Mouse (Mus musculus) right cerebral cortex, postnatal 14 days (tissue): Measurements from ENCODE around the gene Pkn3.
"Not testable (repeated sequence)": the region's sequence is repeated elsewhere in the genome, so short reads cannot be mapped to it uniquely, and the experiment has no call there.

Experiments
- DNase-seq: peaks from one replicate; pipeline ENCODE4 v3.0.0; 2022

The Pkn3 gene

DNA sequence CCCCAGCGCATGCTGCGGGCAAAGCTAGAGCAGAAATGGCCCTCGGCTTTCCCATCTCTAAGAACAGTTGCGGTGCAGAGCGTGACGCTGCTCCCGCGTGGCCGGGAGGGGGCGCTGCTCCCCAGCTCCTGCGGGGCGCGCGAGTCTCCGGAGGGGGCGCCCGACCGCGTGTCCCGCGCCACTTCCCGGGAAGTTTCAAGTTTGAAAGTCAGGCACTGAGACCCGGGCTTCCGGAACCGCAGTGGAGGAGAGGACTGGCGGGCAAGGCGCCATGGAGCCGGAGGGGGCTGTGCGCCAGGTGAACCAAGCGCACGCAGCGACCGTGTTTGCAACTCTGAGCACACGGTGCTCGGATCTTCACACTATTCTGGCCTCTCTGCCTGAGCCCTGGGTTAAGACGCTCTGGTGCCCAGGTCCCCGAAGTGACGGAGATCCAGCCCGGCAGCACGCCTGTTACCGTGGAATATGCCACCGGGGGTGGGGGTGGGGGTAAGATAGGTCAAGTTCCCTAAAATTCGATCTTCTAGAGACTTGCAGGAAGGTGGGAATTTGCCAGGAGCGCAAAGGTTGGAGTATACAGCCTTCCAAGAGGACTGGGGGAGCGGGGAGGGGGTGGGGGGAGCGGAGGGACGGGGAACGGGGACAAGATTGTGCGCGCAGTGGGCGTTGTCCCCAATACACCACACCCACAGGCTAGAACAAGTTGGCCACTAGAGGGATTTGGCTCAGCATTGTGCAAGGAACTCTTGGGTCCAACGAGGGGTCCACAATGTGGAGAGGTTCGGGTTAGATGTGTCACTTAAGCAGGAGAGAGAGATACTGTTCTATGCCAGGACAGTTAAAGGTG lies at the start of gene Pkn3:
Gene Pkn3, plus strand, starts transcription at position 183 of the 847 bp plus-strand sequence.
- peak; percentile 77 for DNase-seq

DNA sequence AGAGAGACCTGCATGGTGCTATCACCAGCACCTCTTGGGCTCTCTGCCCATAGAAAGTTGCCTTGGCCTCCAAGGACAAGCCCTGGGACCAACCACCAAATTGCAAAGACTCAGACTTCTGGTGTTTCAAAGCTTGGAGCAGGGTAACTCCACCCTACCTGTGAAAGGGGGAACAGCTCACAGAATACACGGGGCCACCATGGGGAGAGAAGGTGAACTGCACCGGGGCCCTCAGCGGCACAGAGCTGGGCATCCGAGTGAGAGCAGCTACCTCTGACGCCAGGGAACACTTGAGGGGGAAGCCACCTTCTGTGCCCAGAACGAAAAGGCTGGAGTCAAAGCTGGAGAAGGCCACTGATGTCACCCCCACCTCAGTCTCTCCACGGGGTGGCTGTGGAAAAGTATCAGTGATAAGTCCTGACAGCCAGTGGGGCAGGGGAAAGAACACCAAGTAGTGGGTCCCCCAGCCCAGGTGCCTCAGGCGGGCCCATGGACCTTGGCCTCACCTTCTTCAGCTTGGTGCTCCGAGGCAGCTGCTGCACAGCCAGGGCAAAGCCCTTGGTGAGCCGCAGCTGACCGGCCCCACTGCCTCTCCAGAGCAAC lies 45.1 kb upstream of the Pkn3 start:
- peak; percentile 47 for DNase-seq

- peak; percentile 36 for DNase-seq
These were observed 44.5 kb upstream of the Pkn3 start for GRCm38 (mm10) chr2:30032957-30033356.

GRCm38 (mm10) chr2:30037762-30038161 lies 39.7 kb upstream of the Pkn3 start:
- no peak for DNase-seq

DNA sequence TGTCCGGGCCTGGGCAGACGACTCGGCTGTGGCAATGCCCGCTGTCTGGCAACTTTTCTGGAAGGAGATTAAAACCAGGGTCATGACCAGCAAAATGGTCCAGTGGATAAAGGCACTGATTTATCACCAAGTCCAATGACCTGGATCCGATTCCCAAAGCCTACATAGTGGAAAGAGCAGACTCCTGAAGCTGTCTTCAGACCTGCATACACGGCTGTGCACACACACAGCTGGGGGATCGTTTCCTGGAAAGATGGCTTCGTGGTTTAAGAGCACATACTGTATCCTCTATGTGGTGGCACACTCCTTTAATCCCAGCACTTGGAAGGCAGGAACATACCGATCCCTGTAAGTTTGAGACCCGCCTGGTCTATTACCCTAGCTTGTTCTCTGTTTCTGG lies 39.1 kb upstream of the Pkn3 start:
- DNase-seq = no peak

DNA sequence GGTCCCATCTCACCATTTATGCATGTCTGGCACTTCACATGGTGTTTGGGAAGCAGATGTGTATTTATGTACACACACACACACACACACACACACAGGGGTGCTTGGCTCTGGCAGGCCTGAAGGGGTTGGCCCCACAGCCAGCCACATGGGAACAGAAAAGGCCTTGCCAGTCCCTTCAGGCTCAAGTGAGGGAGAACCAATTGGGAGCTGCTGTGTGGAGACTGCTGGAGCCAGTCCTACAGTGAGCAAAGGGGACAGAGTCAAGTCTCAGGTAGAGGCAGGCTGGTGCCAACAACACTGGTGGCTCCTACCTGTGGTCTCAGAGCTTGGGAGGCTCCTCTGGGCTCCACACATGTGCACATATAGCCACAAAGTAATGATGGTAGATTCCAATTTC lies 37.8 kb upstream of the Pkn3 start:
- no peak for DNase-seq

GRCm38 (mm10) chr2:30042445-30042844 lies 35.0 kb upstream of the Pkn3 start:
- DNase-seq = peak; percentile 93

GRCm38 (mm10) chr2:30044550-30044949 lies 32.9 kb upstream of the Pkn3 start:
- no peak for DNase-seq

DNA sequence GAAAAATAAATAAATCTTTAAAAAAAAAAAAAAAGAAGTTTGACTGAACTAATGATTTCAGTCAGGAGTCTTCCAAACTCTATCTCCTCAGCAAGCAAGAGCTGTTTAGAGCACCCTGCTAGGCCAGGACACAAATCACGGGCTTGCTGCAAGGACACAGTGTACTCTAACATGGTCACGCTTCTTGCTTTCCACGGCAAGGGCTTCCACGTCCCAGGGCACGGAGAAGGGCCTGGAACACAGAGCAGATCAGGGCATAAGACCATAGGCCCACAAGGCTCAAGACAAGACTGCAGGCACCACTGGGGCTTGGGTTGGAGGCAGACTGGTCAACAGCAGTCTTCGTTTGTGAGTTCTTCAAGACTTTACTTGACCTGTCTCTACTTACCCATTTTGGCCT lies 30.4 kb upstream of the Pkn3 start:
- DNase-seq = no peak

DNA sequence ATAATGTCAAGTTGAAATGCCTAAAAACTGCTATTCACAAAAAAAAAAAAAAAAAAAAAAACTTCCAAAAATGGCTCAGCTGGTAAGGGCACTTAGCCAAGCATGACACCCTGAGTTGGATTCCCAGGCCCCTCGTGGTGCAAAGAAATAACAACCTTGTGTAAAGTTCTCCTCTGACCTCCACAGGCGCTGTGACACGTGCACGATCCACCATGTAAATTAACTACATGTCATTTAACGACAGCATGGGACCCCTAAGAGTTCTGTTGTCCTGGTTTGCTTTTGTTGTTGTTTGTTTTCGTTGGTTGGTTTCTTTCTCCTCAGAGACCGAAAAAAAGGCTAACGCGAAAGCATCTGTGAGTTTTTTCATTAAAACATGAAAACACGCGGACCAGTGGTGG lies 29.4 kb upstream of the Pkn3 start:
- DNase-seq = no peak

- DNase-seq = peak; percentile 99
These were observed 28.6 kb upstream of the Pkn3 start, which contains the start of gene Wdr34 for GRCm38 (mm10) chr2:30048699-30049388. Gene Wdr34, minus strand, starts transcription at chr2:30048881.

GRCm38 (mm10) chr2:30049831-30050230 lies 27.7 kb upstream of the Pkn3 start:
- no peak for DNase-seq

DNA sequence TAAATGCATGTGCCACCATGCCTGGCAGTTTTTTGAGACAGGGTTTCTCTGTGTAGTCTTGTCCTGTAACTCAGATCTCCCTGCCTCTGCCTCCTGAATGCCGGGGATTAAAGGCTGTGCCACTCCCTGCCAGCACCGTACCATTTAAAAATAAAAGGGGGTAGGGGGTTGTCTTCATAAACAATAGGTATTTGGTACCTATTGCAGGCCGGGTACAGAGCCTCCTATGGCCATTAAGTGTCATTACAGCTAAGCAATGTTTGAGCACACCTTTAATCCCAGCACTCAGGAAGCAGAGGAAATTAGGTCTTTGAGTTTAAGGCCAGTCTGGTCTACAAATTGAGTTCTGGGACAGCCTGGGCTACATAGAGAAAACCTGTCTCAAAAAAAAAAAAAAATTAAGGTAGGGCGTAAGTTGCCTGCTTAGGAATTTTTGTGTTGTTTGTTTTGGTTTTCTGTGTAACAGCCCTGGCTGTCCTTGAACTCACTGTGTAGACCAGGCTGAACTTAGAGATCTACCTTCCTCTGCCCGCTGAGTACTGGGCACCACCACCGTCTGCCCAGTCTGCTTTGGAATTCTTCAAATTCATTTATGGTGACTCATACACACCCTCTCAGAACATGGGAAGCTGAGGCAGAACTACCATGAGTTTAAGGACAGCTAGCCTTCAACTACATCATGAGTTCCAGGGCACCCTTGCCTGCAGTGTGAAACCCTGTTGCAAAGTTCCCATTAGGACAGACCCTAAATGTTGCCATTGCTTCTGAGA lies 25.3 kb upstream of the Pkn3 start:
- DNase-seq = no peak

DNA sequence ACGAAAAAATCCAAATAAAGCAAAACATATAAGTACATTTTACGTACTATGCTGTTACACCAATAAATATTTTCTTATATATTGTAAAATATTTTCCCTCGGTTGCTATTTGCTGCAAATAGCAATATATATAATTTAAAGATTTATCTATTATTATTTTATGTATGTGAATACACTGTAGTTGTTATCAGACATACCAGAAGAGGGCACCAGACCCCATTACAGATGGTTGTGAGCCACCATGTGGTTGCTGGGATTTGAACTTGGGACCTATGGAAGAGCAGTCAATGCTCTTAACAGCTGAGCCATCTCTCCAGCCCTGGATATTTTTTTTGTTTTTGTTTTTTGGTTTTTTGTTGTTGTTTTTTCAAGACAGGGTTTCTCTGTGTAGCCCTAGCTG lies 22.2 kb upstream of the Pkn3 start:
- DNase-seq = not testable (repeated sequence)

DNA sequence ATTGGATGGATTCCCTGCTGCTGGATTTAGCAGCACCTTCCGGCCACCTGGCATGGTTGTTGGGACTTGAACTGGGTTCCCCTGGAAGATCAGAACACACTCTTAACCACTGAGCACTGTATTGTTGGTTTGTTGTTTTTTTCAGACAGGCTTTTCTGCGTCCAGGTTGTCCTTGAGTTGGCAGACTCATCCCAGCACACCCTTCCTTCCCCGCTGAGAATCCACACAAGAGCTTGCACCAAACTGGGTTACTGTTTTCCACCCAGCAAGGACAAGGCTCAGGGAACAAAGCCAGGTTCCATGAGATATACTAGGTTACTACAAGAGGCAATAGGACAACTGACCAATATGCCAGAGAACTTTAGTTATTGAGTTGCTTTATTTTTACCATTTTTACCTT lies 20.7 kb upstream of the Pkn3 start:
- DNase-seq = no peak

DNA sequence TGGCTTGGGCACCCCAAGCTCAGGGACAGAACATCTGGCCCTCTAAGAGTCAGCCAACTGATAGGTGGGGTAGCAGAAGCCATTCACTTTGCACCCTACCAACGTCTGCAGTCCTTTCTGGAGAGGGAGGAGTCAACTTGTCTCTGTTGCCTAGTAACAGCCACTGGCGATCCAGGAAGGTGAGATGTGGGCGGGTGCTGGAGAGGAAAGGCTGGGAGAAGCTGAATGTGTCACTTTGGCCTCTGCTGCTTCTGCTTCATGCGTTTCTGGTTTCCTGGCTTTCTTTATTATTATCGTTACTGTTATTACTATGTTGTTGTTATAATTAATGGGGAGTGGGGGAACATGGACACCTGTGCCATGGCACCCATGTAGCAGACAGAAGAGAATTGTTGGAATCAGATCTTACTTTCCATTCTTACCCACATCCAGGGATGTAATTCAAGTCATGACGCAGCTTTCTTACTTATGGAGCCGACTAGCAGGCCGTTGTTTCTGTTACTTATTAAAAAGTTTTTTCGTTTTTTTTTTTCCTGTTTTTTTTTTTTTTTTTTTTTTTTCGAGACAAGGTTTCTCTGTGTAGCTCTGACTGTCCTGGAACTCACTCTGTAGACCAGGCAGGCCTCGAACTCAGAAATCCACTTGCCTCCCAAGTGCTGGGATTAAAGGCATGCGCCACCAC lies 20.1 kb upstream of the Pkn3 start, which contains the start of gene Set:
Gene Set, plus strand, starts transcription at position 156 of the 682 bp plus-strand sequence.
- DNase-seq = no peak

DNA sequence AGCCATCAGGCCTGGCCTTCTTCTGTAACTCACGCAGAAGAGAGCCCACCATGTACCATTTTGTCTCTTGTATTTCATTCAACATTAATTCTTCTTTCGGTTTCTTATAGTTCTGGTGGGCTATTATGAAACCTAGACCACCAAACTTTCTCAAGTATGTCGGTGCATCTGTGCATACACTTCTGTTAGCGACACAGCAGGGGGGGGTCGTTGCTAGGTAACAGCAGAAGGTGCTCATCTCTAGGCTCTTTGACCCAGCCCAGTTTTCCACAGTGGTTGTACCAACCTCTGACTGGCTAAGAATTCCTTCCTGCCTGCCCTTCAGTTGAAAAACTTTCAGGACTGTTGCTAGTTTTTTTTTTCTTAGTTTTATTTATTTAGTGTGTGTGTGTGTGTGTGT lies 19.1 kb upstream of the Pkn3 start:
- no peak for DNase-seq

DNA sequence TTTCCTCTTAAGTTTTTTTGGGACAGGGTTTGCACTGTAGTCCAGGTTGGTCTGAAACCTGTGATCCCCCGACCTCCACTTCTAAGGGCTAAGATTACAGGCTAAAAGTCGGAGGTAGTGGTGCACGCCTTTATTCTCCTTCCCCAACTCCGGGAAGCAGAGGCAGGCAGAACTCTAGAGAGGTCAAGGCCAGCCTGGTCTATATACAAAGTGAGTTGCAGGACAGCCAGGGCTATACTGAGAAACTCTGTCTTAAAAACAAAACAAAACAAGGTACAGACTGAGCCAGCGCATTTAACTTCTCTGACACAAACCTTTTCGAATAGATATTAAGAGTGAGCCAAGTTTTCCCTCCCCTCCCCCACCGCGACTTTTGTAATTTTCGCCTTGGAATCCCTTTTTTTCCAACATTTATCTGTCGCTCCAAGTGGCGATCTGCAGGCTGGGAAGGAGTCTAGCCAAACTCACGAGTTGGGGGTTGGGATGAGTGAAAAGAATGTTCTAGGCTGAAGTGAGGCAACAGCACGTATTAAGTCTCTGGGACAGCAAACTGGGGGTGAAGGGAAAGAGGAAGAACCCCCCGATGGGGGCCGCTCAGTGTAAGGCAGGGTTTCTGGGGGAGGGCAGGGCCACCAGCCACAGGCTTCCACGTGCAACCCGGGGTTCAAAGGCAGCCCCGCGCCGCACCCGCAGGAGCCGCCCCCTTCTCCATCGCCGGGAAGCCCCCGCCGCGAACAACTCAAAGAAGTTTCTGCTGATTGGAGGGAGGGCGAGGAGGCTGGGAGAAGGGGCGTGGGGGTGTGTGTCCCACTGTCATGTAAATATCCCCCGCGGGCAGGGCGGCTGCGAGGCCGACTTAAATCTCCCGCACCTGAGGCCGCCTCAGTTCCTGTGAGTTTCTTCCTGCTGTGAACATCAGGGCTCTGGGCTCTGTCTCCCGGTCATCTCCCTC lies 16.0 kb upstream of the Pkn3 start:
- no peak for DNase-seq

DNA sequence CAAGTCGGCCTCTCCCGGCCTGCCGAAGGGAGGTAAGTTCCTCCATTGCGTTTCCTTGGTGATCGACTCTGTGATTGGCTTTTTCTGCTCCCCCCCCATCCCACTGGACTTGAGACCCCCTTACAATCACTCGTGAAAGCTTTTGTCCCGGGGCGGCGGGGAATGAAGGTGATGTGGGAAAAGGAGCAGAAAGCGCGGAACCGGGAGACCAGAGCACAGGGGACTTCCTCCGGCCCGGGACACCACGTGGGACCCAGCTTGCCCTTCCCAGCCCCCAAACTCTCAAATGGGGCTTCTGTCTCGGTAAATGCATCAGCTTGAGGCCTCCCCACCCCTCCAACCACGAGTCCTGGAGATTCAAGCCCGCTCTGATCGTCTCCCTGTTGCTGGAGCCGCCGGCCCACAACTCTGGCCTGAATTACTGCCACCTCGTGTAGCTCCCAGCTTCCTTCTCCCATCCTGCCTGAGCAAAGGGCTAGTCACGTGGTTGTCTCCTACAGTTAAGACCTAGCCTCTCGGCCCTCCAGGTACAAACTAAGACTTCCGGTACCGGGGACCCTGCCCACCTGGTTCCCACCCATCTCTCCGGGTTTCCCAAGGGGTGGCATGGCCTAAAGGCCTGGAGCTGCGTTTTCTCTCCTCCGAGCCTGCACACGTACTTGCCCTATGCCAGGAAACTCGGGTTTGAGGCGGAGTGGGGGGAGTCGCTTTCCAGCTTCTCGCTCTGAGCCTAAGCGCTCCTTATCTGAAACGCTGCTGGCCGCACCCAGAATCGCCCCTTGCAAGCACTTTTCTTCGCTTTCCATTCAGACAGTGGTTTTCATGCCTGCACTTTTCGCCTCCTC lies 15.0 kb upstream of the Pkn3 start:
- DNase-seq = no peak

DNA sequence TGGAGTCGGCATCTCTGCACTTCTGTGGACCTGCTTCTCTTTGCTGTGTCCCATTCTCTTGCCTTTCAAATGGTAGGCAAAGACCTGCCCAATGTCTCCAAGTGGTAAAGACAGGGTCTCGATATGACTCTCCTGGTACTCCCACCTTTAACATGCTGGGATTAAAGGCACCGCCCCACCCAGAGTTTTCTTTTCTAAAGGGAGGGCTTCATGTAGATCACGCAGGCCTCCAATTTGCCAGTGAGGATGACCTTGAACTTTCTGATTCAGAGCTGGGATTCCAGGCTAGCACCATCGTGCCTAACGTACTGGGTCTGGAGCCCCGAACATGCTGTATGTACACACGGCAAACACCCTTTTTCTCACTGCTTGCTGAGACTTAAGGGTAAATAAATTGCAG lies 14.2 kb upstream of the Pkn3 start:
- DNase-seq = no peak
